Mouse (Mus musculus) forelimb bud, embryonic 11.5 days (tissue): ENCODE data around the gene Chrnb1.
A peak's percentile ranks its signal among the peaks of the same experiment; 100 is the strongest.

Experiments used
- DNase-seq: peaks from one replicate; pipeline ENCODE4 v3.0.0-alpha.2; 2012; ENCODE audit warnings: low read depth, low spot score

The Chrnb1 gene

GRCm38 (mm10) chr11:69804652-69804940, 8.9 kb upstream of the Chrnb1 start:
- no peak for DNase-seq

- peak; percentile 57 for DNase-seq
These were observed 8.3 kb upstream of the Chrnb1 start for GRCm38 (mm10) chr11:69803786-69804651.

GRCm38 (mm10) chr11:69803328-69803727, 7.6 kb upstream of the Chrnb1 start:
- no peak for DNase-seq

GRCm38 (mm10) chr11:69802648-69803105, 6.9 kb upstream of the Chrnb1 start:
- DNase-seq = no peak

- DNase-seq = no peak
These were observed 5.7 kb upstream of the Chrnb1 start, which contains the start of gene Fgf11 for GRCm38 (mm10) chr11:69801379-69801977. Gene Fgf11, minus strand, starts transcription at chr11:69801857.

GRCm38 (mm10) chr11:69800392-69801197, 4.9 kb upstream of the Chrnb1 start:
- DNase-seq = peak; percentile 82

- DNase-seq = no peak
These were observed 4.3 kb upstream of the Chrnb1 start for GRCm38 (mm10) chr11:69800138-69800391.

- DNase-seq = no peak
These were observed 3.8 kb upstream of the Chrnb1 start for GRCm38 (mm10) chr11:69799394-69800137.

- no peak for DNase-seq
These were observed 2.2 kb upstream of the Chrnb1 start for GRCm38 (mm10) chr11:69797924-69798323.

- no peak for DNase-seq
These were observed 266 bp upstream of the Chrnb1 start for GRCm38 (mm10) chr11:69795983-69796435.

GRCm38 (mm10) chr11:69793429-69793828, 2.3 kb downstream of the Chrnb1 start:
- DNase-seq = no peak

GRCm38 (mm10) chr11:69791420-69791819, 4.3 kb downstream of the Chrnb1 start:
- DNase-seq = no peak

- DNase-seq = no peak
These were observed 6.3 kb downstream of the Chrnb1 start for GRCm38 (mm10) chr11:69789431-69789830.

GRCm38 (mm10) chr11:69787306-69787705, 8.4 kb downstream of the Chrnb1 start:
- no peak for DNase-seq

GRCm38 (mm10) chr11:69784793-69785272, 10.9 kb downstream of the Chrnb1 start:
- no peak for DNase-seq

GRCm38 (mm10) chr11:69781828-69782227, 13.9 kb downstream of the Chrnb1 start:
- DNase-seq = no peak

- no peak for DNase-seq
These were observed 16.8 kb downstream of the Chrnb1 start for GRCm38 (mm10) chr11:69778985-69779384.

- no peak for DNase-seq
These were observed 17.3 kb downstream of the Chrnb1 start for GRCm38 (mm10) chr11:69778258-69778982.

- no peak for DNase-seq
These were observed 18.1 kb downstream of the Chrnb1 start for GRCm38 (mm10) chr11:69777504-69778257.

GRCm38 (mm10) chr11:69776488-69776887, 19.3 kb downstream of the Chrnb1 start:
- no peak for DNase-seq
